Mouse (Mus musculus): ENCODE results near the gene AW822073. TPM values are rescaled to one million over a fixed set of nuclear protein-coding genes. Genes with fewer than 3 reads are reported as not detected.
"Not testable (repeated sequence)": the region's sequence is repeated elsewhere in the genome, so short reads cannot be mapped to it uniquely, and the experiment has no call there.

AW822073 gene
- not detected for total RNA-seq (2021)
- long read RNA-seq, experiment 1: 0 reads
- long read RNA-seq, experiment 2: 0 reads

DNA sequence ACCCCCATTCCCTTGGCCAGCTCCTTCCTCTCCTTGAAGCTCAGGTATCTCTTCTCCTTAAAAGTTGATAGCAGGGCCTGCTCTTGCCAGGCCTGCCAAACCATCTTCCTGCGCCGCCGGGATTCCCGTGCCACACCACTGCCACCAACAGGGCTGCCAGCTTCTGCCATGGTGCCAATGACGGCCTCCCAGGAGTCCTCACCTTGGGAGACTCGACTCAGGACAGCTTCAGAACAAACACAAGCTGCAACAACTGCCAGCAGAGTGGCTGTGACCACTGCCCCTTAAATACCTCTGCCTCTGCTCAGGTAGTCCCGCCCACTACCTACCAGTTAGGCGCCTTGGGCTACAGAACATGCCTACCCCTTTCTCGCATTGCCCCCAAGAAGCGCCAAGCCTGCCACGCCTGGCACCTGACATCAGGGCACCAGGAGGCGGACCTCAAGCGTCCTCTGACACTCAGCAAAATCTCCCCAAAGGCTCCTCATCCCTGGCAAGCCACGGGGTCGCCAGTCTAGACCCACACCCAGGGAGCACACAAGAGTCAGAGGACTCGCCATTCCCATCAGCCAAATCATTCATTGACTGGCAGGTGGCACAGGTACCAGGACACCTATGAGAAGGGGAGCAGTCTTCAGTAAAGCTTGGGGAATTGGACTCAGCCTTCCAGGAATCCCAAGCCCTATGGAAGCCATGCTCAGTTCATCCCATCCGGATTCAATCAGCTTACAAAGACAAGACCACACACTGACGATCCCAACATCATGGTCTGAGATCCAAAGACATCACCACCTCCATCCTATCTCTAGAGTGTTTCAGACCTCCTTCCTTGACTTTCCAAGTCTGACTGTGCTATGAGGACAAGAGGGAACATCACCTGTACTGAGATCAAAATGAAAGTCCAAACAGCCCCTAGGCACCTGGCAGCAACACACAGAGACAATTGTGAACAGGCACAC lies at the start of gene AW822073:
AW822073 (minus strand) TSS at position 104 of the 959 bp plus-strand sequence.
- H3K27ac ChIP-seq; intact Hi-C loops (cut with DNase I); H3K4me3 ChIP-seq: not testable (repeated sequence)
- DNase-seq (ENCODE audit: extremely low spot score in 1 of 2, low spot score in 2 of 2): peak; percentile 52 to 65

DNA sequence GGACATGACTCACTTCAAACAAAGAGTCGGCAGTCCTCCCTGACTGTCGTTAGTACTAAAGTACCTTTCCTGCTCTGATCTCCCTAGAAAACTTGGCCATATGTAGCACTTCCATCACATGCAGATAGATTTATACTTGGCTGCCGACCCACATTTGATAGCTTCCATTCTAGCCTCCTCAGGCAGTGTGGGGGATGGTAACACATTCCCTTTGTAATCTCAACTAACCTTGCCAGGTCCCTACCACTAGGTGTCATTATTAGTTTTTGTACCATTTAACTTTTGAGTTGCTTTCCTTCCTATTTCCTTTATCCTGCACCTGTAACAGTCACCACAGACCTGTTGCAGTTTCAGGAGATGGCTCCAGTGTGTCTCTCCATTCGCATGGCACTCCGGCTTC lies 33.7 kb upstream of the AW822073 start:
- peak; percentile 4 for TF ChIP-seq CTCF (IDR thresholded peaks at IDR 0.05)
- DNase-seq (ENCODE audit: extremely low spot score in 1 of 2, low spot score in 2 of 2): no peak
- intact Hi-C loops (cut with DNase I): loop anchor here (10.0 kb wide), 2 partner anchors 514 to 724 kb away; partner anchors contain the start of gene Serinc1
- no peak overlapping the region for H3K4me3 ChIP-seq
- no peak overlapping the region for H3K27ac ChIP-seq

DNA sequence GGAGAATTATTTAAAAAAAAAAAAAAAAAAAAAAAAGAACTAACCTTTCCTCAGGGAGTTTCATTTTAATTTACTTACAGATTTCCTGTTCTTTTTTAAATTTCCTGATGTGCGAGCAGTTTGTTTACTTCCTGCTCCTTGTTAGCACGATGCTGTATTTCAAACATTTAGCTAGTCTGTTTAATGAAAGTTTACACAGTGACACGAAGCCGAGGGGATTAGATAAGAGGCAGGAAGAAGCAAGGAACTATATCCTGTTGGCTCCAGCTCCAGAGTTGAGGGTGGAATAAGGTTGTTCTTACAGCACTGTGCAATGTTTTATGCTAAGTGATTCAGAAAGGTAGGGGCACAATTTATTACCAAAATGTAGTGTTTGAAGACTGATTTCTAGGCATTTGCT lies 31.2 kb upstream of the AW822073 start:
- TF ChIP-seq CTCF (IDR thresholded peaks at IDR 0.05): no peak
- Histone ChIP-seq H3K4me3 (peak overlapping the region; percentile 98), H3K27ac (peak overlapping the region; percentile 88; the same call in 1 of the 2 replicates)
- DNase-seq (ENCODE audit: extremely low spot score in 1 of 2, low spot score in 2 of 2): no peak
- intact Hi-C loops (cut with DNase I): loop anchor here (10.0 kb wide), 2 partner anchors 511 to 721 kb away; partner anchors contain the start of gene Serinc1

DNA sequence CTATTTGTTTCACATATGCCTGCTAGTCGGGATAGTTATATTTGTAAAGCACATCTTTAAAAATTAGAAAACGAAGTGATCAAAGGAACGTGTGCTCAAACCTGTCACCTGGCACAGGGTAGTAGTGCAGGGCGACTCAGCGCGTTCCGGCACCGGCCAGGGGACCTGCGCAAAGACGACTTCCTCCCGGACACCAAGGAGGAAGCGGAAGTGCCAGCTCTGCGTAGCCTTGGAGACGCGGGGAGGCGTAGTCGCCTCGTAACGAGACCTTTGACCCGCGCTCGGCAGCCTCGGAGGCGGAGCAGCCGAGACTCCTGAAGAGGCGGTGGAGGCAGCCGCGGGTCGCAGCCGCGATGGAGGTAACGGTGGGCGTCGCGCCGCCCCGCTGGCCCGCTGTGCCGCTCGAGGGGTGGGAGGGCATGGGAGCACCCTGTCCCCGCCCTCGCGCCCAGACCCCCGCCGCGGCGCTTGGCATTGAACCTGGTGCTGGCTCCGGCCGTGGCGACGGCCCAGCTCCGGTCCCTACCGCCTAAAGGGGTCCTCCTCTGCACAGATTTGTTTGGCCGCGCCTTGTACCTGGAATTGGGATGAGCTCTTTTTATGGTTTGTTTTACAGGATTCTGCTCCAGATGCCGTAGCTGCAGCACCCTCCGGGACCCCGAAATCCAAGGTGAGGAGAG lies 30.6 kb upstream of the AW822073 start, which contains the start of gene Gcc2:
Gcc2 (plus strand) TSS at position 285 of the 680 bp plus-strand sequence.
- Histone ChIP-seq H3K27ac (peak within 1 kb of the TSS; percentile 88), H3K4me3 (peak within 1 kb of the TSS; percentile 98)
- intact Hi-C loops (cut with DNase I): loop anchor here (10.0 kb wide), 2 partner anchors 511 to 721 kb away; partner anchors contain the start of gene Serinc1
- TF ChIP-seq CTCF (IDR thresholded peaks at IDR 0.05): no peak; the same call in none of the 2 replicates
- peak; percentile 92 for DNase-seq (ENCODE audit: extremely low spot score in 1 of 2, low spot score in 2 of 2)

DNA sequence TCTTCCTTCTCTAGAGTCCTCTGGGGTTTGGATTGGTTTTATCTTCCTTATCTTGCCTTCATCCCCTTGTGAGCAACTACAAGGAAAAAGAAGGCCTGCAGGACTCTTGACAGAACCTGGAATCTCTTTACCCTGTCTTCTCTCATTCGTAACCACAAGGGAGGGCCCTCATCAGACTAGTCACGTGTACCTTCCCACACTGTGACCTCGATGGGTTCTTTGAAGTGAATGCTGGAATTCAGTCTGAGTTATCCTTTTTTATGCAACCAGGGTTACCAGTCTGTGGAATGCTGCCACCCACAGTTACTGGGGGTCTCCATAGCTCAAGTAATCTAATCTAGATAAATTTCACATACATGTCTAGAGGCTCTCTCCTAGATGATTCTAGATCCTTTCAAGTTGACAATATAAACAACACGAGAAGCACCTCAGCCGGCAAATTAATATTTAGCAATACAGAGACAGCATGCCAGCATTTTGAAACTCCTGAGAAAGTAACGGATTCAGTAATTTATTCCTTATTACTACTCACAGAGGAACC lies 30.0 kb upstream of the AW822073 start:
- TF ChIP-seq CTCF (IDR thresholded peaks at IDR 0.05): no peak
- H3K4me3 ChIP-seq: peak overlapping the region; percentile 98
- DNase-seq (ENCODE audit: extremely low spot score in 1 of 2, low spot score in 2 of 2): no peak
- H3K27ac ChIP-seq: peak overlapping the region; percentile 88; the same call in 1 of the 2 replicates
- intact Hi-C loops (cut with DNase I): loop anchor here (10.0 kb wide), 2 partner anchors 510 to 720 kb away; partner anchors contain the start of gene Serinc1

DNA sequence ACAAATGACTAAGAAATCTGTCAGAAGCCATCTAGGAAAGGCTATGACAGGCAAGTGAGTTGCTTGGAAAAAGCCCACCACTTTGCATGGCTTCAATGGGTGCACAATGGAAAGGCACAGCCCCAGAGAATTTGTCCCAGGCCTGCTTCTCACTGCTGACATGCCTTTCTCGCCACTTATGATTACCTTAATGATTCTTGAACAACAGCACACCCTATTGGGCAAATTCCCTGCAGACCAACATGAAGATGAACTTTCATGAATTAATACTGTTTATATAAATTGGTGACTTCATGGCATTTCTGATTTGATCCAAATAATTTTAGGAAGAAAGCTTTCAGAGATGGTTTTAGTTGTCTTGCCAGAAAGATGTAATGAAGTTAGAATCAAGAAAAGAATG lies 24.8 kb upstream of the AW822073 start:
- intact Hi-C loops (cut with DNase I): no loop called here
- DNase-seq (ENCODE audit: extremely low spot score in 1 of 2, low spot score in 2 of 2): no peak
- TF ChIP-seq CTCF (IDR thresholded peaks at IDR 0.05): no peak
- no peak overlapping the region for H3K4me3 ChIP-seq
- H3K27ac ChIP-seq: no peak overlapping the region

DNA sequence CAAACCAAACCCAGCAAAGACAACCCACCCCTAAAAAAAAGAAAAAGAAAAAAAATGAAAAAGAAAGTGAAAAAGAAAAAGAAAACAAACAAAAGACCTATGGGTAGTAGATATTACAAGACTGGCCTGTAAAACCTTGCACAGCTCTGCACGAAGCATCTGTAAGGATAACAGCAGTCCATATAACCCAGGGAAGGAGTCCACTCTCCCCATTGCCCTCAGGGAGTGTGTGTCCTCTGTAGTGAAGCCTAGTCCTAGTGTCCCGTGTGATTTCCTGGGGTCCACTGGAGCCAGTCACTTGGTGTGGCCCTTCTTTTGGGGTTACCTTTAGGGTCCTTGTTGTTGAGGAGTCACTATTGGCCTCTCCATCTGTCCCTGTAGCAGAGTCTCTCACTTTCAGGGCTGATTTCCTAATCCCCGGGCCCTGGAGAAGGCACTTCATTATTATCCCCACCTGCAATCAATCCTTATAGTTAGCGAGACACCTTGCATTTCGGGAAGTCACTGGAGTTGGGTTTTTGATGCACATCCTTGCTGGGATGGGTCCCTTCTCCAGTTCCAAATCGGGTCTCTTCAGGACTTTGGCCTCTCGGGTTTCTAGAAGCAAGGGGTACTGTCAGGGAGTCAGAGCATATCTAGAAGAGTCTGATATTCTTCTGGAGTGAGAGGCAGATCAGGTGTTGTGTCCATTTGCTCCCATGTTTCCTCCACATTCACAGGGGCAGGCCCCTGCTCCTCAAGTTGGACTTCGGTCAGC lies 14.4 kb upstream of the AW822073 start:
- H3K27ac ChIP-seq; intact Hi-C loops (cut with DNase I); H3K4me3 ChIP-seq: not testable (repeated sequence)
- peak; percentile 65 to 66 for DNase-seq (ENCODE audit: extremely low spot score in 1 of 2, low spot score in 2 of 2)

DNA sequence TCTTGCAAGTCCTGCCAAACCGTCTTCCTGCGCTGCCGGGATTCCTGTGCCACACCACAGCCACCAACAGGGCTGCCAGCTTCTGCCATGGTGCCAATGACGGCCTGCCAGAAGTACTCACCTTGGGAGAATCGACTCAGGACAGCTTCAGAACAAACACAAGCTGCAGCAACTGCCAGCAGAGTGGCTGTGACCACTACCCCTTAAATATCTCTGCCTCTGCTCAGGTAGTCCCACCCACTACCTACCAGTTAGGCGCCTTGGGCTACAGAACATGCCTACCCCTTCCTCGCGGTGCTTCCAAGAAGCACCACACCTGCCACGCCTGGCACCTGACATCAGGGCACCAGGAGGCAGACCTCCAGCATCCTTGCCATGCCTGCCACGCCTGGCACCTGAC lies 11.9 kb upstream of the AW822073 start, which contains the start of gene Gm4981:
Gm4981 (minus strand) TSS at position 89 of the 400 bp plus-strand sequence.
- DNase-seq (ENCODE audit: extremely low spot score in 1 of 2, low spot score in 2 of 2): no peak
- Histone ChIP-seq H3K4me3 (no peak within 1 kb of the TSS), H3K27ac (no peak within 1 kb of the TSS)
- intact Hi-C loops (cut with DNase I): no loop called here
- TF ChIP-seq CTCF (IDR thresholded peaks at IDR 0.05): no peak

DNA sequence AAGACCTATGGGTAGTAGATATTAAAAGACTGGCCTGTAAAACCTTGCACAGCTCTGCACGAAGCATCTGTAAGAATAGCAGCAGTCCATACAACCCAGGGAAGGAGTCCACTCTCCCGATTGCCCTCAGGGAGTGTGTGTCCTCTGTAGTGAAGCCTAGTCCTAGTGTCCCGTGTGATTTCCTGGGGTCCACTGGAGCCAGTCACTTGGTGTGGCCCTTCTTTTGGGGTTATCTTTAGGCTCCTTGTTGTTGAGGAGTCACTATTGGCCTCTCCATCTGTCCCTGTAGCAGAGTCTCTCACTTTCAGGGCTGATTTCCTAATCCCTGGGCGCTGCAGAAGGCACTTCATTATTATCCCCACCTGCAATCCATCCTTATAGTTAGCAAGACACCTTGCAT lies 10.3 kb upstream of the AW822073 start:
- H3K27ac ChIP-seq, H3K4me3 ChIP-seq: not testable (repeated sequence)
- intact Hi-C loops (cut with DNase I): loop anchor here (5.0 kb wide), 1 partner anchor 798 kb away; no protein-coding TSS in a partner anchor
- DNase-seq (ENCODE audit: extremely low spot score in 1 of 2, low spot score in 2 of 2): peak; percentile 18 to 43

DNA sequence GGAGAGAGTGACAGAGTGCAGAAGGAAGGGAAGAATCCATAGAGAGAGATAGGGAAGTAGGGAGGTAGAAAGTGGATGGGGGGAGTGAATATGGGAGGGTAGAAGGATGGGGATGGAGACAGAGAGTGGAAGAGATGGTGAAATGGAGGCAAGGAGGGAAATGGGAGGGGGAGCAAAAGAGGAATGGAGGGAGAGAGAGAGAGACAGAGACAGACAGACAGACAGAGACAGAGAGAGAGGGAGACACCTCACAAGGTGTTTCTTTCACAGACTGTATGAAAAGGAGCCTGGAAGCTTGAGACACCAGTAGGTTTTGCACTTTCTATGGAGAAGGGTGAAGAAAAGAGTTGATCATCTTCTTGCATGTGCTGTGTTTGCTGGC lies 9.0 kb upstream of the AW822073 start:
- intact Hi-C loops (cut with DNase I): loop anchor here (5.0 kb wide), 1 partner anchor 796 kb away; no protein-coding TSS in a partner anchor
- DNase-seq (ENCODE audit: extremely low spot score in 1 of 2, low spot score in 2 of 2): peak in 1 of 2 experiments; percentile 16
- not testable (repeated sequence) for H3K4me3 ChIP-seq, H3K27ac ChIP-seq

DNA sequence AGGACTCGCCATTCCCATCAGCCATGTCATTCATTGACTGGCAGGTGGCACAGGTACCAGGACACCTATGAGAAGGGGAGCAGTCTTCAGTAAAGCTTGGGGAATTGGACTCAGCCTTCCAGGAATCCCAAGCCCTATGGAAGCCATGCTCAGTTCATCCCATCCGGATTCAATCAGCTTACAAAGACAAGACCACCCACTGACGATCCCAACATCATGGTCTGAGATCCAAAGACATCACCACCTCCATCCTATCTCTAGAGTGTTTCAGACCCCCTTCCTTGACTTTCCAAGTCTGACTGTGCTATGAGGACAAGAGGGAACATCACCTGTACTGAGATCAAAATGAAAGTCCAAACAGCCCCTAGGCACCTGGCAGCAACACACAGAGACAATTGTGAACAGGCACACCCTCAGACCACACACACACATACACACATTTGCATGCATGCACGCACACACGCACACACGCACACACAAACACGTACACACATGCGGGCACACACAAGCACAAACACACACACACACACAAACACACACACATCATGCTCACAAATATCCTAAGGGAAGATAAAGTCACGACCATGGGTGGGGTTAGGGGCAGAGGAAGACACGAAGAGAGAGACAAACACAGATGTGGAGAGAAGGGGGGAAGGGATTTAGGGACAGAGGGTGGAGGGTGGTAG lies 8.5 kb upstream of the AW822073 start:
- H3K27ac ChIP-seq, H3K4me3 ChIP-seq: not testable (repeated sequence)
- DNase-seq (ENCODE audit: extremely low spot score in 1 of 2, low spot score in 2 of 2): peak; percentile 44 to 46
- intact Hi-C loops (cut with DNase I): loop anchor here (5.0 kb wide), 1 partner anchor 796 kb away; no protein-coding TSS in a partner anchor

DNA sequence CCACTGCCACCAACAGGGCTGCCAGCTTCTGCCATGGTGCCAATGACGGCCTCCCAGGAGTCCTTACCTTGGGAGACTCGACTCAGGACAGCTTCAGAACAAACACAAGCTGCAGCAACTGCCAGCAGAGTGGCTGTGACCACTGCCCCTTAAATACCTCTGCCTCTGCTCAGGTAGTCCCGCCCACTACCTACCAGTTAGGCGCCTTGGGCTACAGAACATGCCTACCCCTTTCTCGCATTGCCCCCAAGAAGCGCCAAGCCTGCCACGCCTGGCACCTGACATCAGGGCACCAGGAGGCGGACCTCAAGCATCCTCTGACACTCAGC lies 7.9 kb upstream of the AW822073 start, which contains the start of gene Duxf3:
Duxf3 (minus strand) TSS at position 35 of the 329 bp plus-strand sequence.
- peak in 1 of 2 experiments; percentile 29 for DNase-seq (ENCODE audit: extremely low spot score in 1 of 2, low spot score in 2 of 2)
- intact Hi-C loops (cut with DNase I): loop anchor here (5.0 kb wide), 1 partner anchor 795 kb away; no protein-coding TSS in a partner anchor
- not testable (repeated sequence) for H3K4me3 ChIP-seq, H3K27ac ChIP-seq

DNA sequence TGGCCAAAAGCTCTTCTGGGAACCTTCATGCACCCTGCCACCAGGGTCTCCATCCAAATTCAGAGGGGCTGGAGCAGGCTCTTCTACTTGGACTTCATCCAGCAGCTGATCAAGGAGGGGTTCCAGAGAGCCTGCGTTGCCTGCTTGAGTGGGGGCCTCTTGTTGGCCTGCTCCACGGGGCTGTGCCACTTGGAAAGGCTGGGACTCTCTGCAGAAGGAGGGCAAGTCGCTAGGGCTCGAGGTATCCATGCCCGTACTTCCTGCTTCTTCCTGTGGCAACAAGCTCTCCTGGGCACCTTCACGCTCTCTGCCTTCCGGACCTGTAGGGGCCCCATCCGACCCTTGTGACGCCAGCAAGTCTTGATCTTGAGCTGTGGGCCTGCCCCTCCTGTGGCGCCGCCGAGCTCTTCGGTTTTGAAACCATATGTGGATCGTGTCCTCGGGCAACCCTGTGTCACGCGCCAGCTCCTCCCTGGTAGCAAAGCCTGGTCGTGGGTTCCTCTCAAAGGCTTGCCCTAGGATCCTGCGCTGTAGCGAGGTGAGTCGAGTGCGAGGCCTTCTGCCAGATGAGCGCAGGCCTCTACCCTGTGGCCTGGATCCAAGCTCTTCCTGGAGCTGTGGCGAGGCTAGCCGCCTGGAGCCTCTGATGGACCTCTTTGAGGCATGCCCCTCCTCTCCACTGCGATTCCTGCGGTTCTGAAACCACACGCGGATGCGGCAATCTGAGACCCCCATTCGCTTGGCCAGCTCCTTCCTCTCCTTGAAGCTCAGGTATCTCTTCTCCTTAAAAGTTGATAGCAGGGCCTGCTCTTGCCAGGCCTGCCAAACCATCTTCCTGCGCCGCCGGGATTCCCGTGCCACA lies 7.3 kb upstream of the AW822073 start:
- intact Hi-C loops (cut with DNase I): loop anchor here (5.0 kb wide), 1 partner anchor 795 kb away; no protein-coding TSS in a partner anchor

DNA sequence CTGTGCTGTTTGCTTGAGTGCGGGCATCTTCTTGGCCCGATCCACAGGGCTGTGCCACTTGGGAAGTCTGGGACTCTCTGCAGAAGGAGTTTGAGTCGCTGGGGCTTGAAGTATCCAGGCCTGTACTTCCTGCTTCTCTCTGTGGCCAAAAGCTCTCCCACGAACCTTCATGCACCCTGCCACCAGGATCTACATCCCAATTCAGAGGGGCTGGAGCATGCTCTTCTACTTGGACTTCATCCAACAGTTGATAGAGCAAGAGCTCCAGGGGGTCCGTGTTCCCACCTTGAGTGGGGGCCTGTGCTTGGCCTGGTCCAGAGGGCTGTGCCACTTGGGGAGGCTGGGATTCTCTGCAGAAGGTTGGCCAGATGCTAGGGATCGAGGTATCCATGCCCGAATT lies 6.4 kb upstream of the AW822073 start:
- peak; percentile 49 to 57 for DNase-seq (ENCODE audit: extremely low spot score in 1 of 2, low spot score in 2 of 2)
- intact Hi-C loops (cut with DNase I): loop anchor here (5.0 kb wide), 1 partner anchor 794 kb away; no protein-coding TSS in a partner anchor

More for the DNA sequence above, 7.3 kb upstream of the AW822073 start:
- peak; percentile 77 to 81 for DNase-seq (ENCODE audit: extremely low spot score in 1 of 2, low spot score in 2 of 2)
- not testable (repeated sequence) for H3K4me3 ChIP-seq, H3K27ac ChIP-seq

More for the DNA sequence above, 6.4 kb upstream of the AW822073 start:
- not testable (repeated sequence) for H3K27ac ChIP-seq, H3K4me3 ChIP-seq

Measured in left cerebral cortex, adult 2 months (tissue).